Mouse (Mus musculus) heart, postnatal 0 days (tissue): Measurements from ENCODE around the gene Gm11559.

Source experiments
- CTCF ChIP-seq: IDR thresholded peaks from 2 replicates; pipeline ENCODE4 v1.5.1; 2016; ENCODE audit warnings: antibody characterized with exemption, control low read depth, low read depth
- EP300 ChIP-seq: IDR thresholded peaks from 2 replicates; pipeline ENCODE4 v1.6.1; 2016; ENCODE audit warnings: antibody characterized with exemption, low read depth

DNA sequence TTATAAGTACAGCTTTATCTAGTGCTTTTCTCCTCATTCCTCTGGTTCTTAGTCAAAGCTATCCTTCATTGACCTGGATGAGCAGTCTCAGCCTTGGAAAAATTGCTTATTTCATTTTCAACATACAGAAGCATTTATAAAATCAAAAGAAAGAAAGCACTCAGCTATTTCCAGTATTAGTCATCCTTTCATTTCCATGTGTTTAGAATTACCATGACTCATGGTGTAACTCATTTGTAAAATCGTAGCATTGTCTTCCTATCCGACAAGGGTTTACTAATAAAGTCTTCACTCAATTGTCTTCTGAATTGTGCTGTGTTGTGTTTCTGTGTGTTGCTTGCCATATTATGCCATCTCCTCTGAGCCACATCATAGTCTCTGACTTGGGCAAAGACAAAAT lies 5.5 kb upstream of the Gm11559 start:
- TF ChIP-seq CTCF (no peak), EP300 (no peak)
